Mouse (Mus musculus) intestine, postnatal 0 days (tissue): Measurements from ENCODE around the gene Mmp10. TPM values are rescaled to one million over a fixed set of nuclear protein-coding genes. Genes with fewer than 3 reads are reported as not detected.

Source experiments
- ATAC-seq: fragments of 200-750 bp; cut with Nextera tagmentation; 2 replicates; pipeline ENCODE4 v1.8.0; 2017; ENCODE audit warnings: mild to moderate bottlenecking, moderate TSS enrichment, moderate library complexity
- H3K27ac ChIP-seq: fragments of 300-500 bp; sonication (generic); 2 replicates; pipeline ENCODE4 v1.5.1; 2014; ENCODE audit warnings: mild to moderate bottlenecking, low read depth, low read length, moderate library complexity
- H3K27me3 ChIP-seq: fragments of 300-500 bp; sonication (generic); replicated peaks from 2 replicates; pipeline ENCODE4 v1.6.1; 2014; ENCODE audit warnings: low read length, mixed read lengths; ENCODE audit not compliant: control insufficient read depth, insufficient read depth
- H3K36me3 ChIP-seq: fragments of 300-500 bp; sonication (generic); 2 replicates; pipeline ENCODE4 v1.6.1; 2014; ENCODE audit warnings: mild to moderate bottlenecking, moderate library complexity; ENCODE audit not compliant: control insufficient read depth, insufficient read depth
- H3K4me1 ChIP-seq: fragments of 300-500 bp; sonication (generic); replicated peaks from 2 replicates; pipeline ENCODE4 v1.6.1; 2014; ENCODE audit warnings: antibody characterized with exemption, low read length, mixed read lengths; ENCODE audit not compliant: control insufficient read depth, insufficient read depth
- H3K4me2 ChIP-seq: fragments of 300-500 bp; sonication (generic); replicated peaks from 2 replicates; pipeline ENCODE4 v1.6.1; 2014; ENCODE audit warnings: low read depth, mild to moderate bottlenecking, moderate library complexity
- H3K4me3 ChIP-seq: fragments of 300-500 bp; sonication (generic); 2 replicates; pipeline ENCODE4 v1.5.1; 2014; ENCODE audit warnings: low read depth, low read length
- H3K9ac ChIP-seq: fragments of 300-500 bp; sonication (generic); 2 replicates; pipeline ENCODE4 v1.6.1; 2014; ENCODE audit warnings: mild to moderate bottlenecking, low read depth, low read length
- H3K9me3 ChIP-seq: fragments of 300-500 bp; sonication (generic); 2 replicates; pipeline ENCODE4 v1.6.1; 2016; ENCODE audit warnings: mixed run types; ENCODE audit not compliant: control insufficient read depth
- CTCF ChIP-seq: sonication (generic); IDR thresholded peaks from 2 replicates; pipeline ENCODE4 v1.5.1; 2016; ENCODE audit warnings: low read depth, mild to moderate bottlenecking, control low read depth, antibody characterized with exemption, moderate library complexity
- WGBS: fragments of 180-500 bp; shearing (Covaris S2); extraction: QIAGEN DNeasy Blood & Tissue Kit; methylation state at CpG from one replicate; pipeline ENCODE4 v1.1.7; 2014; 5-methylcytosine and 5-hydroxymethylcytosine counted together
- polyA plus RNA-seq: library from polyadenylated mRNA; unstranded; fragments of >200 nt; fragmentation: Nextera tagmentation; extraction: Ambion mirVana; gene quantifications from 2 replicates; pipeline ENCODE4 v1.2.1, GENCODE M21; 2015

The Mmp10 gene
- polyA plus RNA-seq, 1 experiment from 2014 or later: 8.5 TPM

- Histone ChIP-seq H3K27ac (no peak overlapping the region), H3K9ac (no peak overlapping the region), H3K9me3 (no peaks in the 10 kb centered on the region), H3K27me3 (no peaks in the 10 kb centered on the region), H3K36me3 (no peaks in the 10 kb centered on the region), H3K4me2 (no peak overlapping the region), H3K4me3 (no peak overlapping the region), H3K4me1 (no peaks in the 10 kb centered on the region)
- WGBS: 87% methylated on average over 7 of the region's 7 CpGs
- no peak for ATAC-seq
- no peak for TF ChIP-seq CTCF
Observed at GRCm38 (mm10) chr9:7545920-7546319, 43.8 kb downstream of the Mmp10 start.

- H3K36me3 ChIP-seq: no peaks in the 10 kb centered on the region
- no peak overlapping the region for H3K9ac ChIP-seq
- no peak for TF ChIP-seq CTCF
- H3K9me3 ChIP-seq: no peaks in the 10 kb centered on the region
- no peaks in the 10 kb centered on the region for H3K27me3 ChIP-seq
- no peak overlapping the region for H3K27ac ChIP-seq
- H3K4me3 ChIP-seq: no peak overlapping the region
- no peaks in the 10 kb centered on the region for H3K4me1 ChIP-seq
- no peak overlapping the region for H3K4me2 ChIP-seq
- ATAC-seq: no peak
Observed at GRCm38 (mm10) chr9:7551943-7552342, 49.8 kb downstream of the Mmp10 start.

GRCm38 (mm10) chr9:7553536-7553935 lies 51.4 kb downstream of the Mmp10 start:
- Histone ChIP-seq H3K27me3 (no peaks in the 10 kb centered on the region), H3K9ac (no peak overlapping the region), H3K4me1 (no peaks in the 10 kb centered on the region), H3K27ac (no peak overlapping the region), H3K4me2 (no peak overlapping the region), H3K36me3 (no peaks in the 10 kb centered on the region), H3K9me3 (no peaks in the 10 kb centered on the region), H3K4me3 (no peak overlapping the region)
- 72% methylated on average over 3 of the region's 3 CpGs for WGBS
- ATAC-seq: no peak
- no peak for TF ChIP-seq CTCF

GRCm38 (mm10) chr9:7554382-7554781 lies 52.2 kb downstream of the Mmp10 start:
- Histone ChIP-seq H3K4me2 (no peak overlapping the region), H3K4me3 (no peak overlapping the region), H3K9me3 (no peaks in the 10 kb centered on the region), H3K27me3 (no peaks in the 10 kb centered on the region), H3K9ac (no peak overlapping the region), H3K36me3 (no peaks in the 10 kb centered on the region), H3K27ac (no peak overlapping the region), H3K4me1 (no peaks in the 10 kb centered on the region)
- TF ChIP-seq CTCF: peak; percentile 73
- WGBS: 44% methylated on average over 3 of the region's 3 CpGs
- ATAC-seq: no peak

GRCm38 (mm10) chr9:7558221-7559017 lies 56.3 kb downstream of the Mmp10 start, which contains the start of gene Mmp8:
Gene Mmp8, plus strand, starts transcription at chr9:7558456.
- no peaks in the 10 kb centered on the region for H3K9me3 ChIP-seq
- no peaks in the 10 kb centered on the region for H3K4me1 ChIP-seq
- no peak within 1 kb of the TSS for H3K9ac ChIP-seq
- no peak for TF ChIP-seq CTCF
- no peak within 1 kb of the TSS for H3K27ac ChIP-seq
- H3K4me2 ChIP-seq: no peak within 1 kb of the TSS
- no peak for ATAC-seq
- WGBS: 72% methylated on average over 8 of the region's 8 CpGs
- H3K4me3 ChIP-seq: no peak within 1 kb of the TSS
- no peaks in the 10 kb centered on the region for H3K36me3 ChIP-seq
- H3K27me3 ChIP-seq: no peaks in the 10 kb centered on the region

Other genes starting within 250 kb of the Mmp10 start
- 1.7 and 1.9 TPM in 2 replicates for gene Mmp13, start 229.8 kb upstream of the Mmp10 start, polyA plus RNA-seq
- gene Mmp12, start 158.0 kb upstream of the Mmp10 start, polyA plus RNA-seq: 0.21 and 0.27 TPM in 2 replicates
- gene Mmp1b, start 114.3 kb upstream of the Mmp10 start, polyA plus RNA-seq: not detected in 2 replicates
- 0.07 TPM in 1 of 2 replicates, not detected in the other for gene Mmp3, start 56.5 kb upstream of the Mmp10 start, polyA plus RNA-seq
- gene Mmp8, start 56.1 kb downstream of the Mmp10 start, polyA plus RNA-seq: 0.05 and 0.09 TPM in 2 replicates
- 0.14 and 0.26 TPM in 2 replicates for gene Mmp27, start 69.0 kb downstream of the Mmp10 start, polyA plus RNA-seq
- gene Mmp20, start 125.9 kb downstream of the Mmp10 start, polyA plus RNA-seq: 0.09 TPM in 1 of 2 replicates, not detected in the other
- gene Mmp7, start 189.7 kb downstream of the Mmp10 start, polyA plus RNA-seq: 7.1 and 8.8 TPM in 2 replicates